Mouse (Mus musculus): ENCODE measurements around the gene Mcf2l.

The Mcf2l gene

GRCm38 (mm10) chr8:12873357-12874046 lies at the start of gene Mcf2l:
Gene Mcf2l, plus strand, starts transcription at chr8:12873806.
- peak; percentile 31 for DNase-seq

DNA sequence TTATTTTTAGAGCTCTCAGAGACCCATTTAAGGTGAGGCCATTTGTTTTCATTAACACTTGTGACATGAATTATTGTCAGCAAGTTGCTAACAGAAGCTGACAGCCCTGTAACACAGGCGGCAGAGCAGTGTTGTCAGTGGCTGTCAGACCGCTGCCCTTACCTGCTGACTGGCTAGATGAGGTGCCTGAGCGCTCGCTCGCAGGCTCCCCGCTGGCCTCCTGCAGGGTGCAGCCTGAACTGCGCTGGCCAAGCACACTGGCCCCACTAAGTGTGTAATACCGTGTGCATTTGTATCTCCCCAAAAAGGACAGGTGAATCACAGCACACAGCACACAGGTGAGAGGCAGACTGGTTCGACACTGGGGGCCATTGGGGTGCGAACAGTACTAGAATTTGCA lies 49.0 kb upstream of the Mcf2l start:
- no peak for DNase-seq

GRCm38 (mm10) chr8:12825236-12825635 lies 48.4 kb upstream of the Mcf2l start:
- no peak for DNase-seq

DNA sequence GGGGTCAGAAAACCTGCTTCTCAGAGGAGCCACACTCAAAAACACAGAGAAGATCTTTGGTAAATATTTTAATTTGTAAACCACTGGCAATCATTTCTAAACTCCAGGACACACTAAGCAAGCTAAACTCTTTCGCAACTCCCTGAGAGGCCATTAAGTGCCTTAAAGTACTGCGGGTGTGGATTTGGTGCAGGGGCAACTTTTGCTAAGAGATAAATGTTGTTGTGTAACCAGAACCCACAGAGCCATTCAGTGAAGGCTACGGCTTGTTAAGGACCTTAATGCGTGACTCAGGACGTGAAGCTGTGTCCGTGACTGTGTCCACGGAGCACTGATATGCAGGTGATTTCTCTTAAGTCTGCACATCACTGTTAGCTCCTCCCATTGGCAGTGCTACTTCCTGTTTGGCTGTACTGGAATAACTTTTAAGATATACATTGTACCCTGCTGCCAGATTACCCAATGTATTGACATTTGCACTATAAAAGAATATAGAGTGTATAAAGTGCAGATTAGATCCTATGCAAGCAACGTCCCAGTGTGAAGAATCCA lies 47.8 kb upstream of the Mcf2l start:
- no peak for DNase-seq

DNA sequence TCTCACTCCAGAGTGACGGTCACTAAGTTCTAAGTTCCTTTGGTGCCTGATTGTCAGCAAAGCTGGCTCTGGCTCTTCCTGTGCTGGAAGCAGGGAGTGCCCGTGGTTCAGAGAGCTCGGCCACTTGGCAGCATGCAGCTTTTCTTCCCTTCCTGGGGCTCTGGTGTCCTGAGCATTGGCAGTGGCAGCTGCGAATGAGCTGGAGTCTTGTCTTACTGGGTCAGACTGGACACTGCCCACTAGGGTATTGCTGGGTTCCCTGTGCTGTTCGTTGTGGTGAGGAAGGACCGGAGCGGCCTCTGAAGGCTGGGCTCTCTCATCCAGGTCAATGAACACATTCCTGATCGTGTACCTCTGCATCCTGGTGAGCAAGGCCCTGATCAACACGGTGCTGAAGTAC lies 46.5 kb upstream of the Mcf2l start:
- no peak for DNase-seq

DNA sequence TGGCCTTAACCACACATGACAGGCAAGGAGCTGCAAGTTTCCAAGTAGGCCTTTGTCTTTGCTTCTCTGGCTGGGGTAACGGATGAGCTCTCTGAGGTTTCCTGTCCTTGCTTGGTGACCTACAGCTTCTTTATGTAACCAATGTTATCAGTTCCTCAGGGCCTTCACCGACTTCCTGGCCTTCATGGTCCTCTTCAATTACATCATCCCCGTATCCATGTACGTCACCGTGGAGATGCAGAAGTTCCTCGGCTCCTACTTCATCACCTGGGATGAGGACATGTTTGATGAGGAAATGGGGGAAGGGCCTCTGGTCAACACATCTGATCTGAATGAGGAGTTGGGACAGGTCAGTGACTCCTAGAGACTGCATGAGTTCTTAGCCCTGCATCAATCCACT lies 45.3 kb upstream of the Mcf2l start:
- no peak for DNase-seq

- DNase-seq: no peak
Measured at GRCm38 (mm10) chr8:12829381-12829780, 44.2 kb upstream of the Mcf2l start.

DNA sequence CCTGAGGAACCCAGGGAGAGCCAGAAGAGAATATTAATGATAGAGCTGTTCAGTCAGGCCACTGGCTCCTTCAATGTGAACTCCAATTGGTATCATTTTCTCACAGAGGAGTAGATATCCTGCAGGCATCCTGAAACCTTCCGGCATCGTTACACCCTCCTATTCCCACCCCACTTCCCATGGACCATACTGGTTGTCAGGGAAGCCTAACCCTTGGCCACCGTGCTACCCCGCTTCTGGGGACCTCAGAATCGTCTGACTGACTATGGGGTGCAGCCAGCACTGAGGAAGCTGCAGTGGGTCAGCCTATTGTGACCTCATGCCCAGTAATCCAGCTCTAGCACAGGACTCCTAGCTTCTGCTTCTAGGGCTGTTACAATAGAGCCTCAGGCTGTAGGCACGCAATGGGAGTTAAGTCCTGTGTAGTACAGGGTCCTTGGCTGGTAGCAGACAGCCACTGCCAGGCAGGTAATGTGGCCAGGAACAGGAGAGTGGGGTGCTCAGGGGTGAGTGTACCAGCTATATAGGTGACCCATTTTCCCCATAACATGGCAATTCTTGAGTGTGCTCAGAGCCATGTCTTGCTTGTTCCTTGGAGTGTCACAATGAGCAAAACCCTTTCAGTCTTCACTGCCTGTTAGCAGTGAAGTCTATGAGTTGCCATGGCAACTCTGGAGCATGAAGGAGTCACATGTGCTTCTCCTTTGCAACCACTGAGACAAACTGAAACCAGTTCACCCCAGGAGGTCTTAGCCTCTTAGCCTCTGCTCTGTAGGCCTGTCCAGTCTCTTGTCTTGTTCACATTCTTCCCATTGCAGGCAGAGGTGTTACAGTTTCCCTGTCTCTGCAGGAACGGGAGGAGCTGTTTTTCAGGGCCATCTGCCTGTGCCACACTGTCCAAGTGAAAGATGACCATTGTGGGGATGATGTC lies 41.7 kb upstream of the Mcf2l start:
- no peak for DNase-seq

DNA sequence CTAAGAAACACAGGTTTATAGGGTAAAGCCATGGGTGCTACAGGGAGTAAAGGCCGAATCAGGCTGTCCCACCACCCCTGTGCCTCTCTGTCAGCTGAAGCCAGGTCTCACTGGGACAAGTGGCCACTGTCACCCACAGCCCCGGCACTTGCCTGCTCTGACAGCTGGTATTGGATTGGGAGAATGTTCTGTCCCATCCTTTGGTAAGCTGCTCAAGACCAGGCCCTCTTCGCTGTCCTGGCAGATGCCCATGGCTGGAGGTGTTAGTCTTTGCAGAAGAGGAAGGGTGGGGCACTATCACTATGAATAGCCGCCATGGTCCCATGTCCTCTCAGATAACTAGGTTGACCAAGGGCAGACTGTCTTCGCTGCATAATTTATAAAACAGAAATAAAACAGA lies 40.0 kb upstream of the Mcf2l start:
- DNase-seq: no peak

- DNase-seq: no peak
Measured at GRCm38 (mm10) chr8:12840834-12841233, 32.8 kb upstream of the Mcf2l start.

DNA sequence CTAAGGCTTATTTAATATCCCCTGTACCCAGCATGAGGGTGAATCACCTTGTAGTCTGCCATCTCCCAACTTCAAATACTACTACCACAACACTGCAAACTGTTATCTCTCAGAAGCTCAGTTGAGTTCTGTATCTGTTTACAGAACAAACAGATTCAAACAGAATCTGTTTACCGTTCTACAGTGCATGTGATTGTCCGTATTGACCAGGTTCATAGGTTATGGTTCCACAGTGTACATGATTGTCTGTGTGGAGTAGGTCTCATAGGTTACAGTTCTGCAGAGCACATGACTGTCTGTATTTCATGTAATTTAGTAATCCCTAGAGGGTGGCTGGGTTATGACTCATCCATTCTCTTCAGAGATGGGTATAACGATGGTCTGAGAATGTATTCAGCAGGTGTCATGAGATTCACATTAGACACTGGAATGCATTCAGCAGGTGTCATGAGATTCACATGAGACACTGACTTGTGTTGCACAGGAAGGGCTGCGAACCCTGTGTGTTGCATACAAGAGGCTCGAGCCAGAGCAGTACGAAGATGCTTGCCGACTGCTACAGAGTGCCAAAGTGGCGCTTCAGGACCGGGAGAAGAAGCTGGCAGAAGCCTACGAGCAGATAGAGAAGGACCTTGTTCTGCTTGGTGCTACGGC lies 31.1 kb upstream of the Mcf2l start:
- DNase-seq: no peak

DNA sequence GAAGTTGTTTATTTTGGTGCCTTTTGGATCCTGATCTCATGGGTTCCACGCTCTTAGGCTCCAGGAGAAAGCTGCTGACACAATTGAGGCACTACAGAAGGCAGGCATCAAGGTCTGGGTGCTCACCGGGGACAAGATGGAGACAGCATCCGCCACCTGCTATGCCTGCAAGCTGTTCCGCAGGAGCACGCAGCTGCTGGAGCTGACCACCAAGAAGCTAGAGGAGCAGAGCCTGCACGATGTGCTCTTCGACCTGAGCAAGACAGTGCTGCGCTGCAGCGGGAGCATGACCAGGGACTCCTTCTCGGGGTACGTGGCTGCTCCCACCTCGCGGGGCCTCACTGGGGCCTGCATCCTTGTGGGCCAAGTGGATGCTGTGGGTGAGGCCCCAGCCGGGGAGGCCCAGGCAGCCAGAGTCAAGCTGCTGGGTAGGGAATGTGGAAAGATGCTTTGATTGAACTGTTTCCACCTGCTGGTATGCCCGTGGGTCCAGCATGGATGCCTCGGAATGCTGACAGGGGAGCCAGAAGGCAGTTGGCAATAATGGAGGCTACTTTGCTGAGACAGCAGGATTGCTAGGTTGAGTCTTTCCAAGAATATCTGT lies 29.2 kb upstream of the Mcf2l start:
- no peak for DNase-seq

GRCm38 (mm10) chr8:12846447-12846846 lies 27.2 kb upstream of the Mcf2l start:
- no peak for DNase-seq

GRCm38 (mm10) chr8:12851241-12851640 lies 22.4 kb upstream of the Mcf2l start:
- DNase-seq: no peak

- DNase-seq: no peak
Measured at GRCm38 (mm10) chr8:12856038-12856437, 17.6 kb upstream of the Mcf2l start.

DNA sequence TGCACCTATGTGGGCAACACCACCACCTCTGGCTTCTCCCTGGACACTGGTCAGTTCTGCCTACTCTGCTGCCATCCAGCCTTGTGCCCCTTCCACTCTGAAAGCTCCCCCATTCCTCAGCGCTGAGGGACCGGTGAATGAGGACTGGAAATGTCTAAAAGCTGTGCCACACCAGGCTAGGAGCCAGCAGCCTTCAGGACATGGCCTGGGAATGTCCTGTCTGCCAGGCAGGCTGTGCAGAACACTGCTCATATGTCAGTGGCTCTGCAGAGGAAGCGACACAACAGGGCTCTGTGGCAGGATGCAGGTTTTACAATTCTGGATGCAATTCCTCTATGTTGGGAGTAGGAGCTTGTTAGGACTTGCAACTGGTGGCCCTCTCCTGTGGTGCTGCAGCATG lies 10.5 kb upstream of the Mcf2l start:
- DNase-seq: no peak

- no peak for DNase-seq
Measured at GRCm38 (mm10) chr8:12863608-12864007, 10.0 kb upstream of the Mcf2l start.

DNA sequence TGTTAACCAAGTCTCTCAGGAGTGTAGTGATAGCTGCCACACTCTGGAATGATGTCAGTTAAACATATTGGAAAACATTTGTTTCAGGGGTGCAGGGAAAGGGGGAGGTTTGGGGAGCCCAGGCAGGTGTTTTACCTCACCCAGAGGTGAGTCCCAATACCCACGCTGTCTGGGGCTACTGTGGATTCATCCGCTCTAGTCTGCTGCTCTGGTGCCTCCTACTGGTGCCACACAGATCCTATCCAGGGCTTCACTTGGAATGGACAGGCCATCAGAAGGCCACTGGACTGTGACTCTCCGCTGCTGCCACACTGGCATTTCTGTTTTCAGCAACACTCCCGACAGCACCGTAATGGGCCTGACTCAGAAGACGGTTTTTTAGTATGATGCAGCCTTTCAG lies 7.8 kb upstream of the Mcf2l start:
- DNase-seq: no peak

- no peak for DNase-seq
Measured at GRCm38 (mm10) chr8:12869661-12870060, 3.9 kb upstream of the Mcf2l start.

- no peak for DNase-seq
Measured at GRCm38 (mm10) chr8:12870656-12871055, 3.0 kb upstream of the Mcf2l start.

DNA sequence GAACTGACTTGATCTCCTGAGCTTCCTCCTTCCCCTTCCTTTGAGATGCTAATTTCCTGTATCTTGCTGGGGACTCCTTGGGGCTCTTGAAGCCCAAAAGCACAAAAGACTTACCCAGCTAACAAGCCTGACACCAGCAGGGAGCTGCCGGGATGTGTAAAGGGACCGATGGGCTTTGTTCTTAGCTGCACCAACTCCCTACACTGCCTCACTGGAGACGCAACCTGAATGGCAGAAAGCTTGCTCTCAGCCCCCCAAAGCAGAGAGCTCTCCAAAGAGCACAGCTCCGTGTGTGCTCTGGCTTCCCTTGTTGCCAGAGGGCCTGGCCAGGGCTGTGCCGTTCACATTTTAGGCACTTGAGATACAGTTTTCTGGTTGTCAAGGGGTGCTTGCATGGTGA lies 2.1 kb upstream of the Mcf2l start:
- no peak for DNase-seq

- no peak for DNase-seq
Measured at GRCm38 (mm10) chr8:12872983-12873356, 636 bp upstream of the Mcf2l start.

DNA sequence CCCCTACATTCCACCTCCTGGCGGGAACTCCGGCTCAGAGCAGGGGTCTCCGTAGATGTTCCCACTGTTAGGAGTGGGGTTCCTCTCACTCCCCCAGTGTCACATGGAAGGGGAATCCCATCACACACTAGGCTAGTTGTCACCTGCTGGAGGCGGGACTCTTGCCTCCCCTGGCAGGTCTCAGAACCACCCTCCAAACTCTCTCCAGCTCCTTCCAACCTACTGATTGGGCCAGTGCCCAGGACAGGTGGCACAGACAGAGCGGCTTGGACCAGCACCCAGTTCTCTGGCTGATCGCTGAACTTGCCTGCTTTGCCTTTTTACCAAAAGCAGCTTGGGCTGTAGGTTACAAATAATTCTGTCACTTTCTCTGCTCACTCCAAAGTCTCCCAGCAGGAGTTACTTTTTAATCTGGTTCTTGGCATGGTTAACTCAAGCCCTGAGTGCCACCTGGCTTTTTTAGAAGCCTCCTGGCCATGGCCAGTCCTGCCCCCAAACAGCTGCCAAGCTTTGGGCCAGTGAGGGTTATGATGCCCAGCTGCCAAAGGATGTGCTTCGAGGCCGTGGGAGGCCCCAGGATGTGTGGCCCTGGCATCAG lies 687 bp downstream of the Mcf2l start:
- DNase-seq: peak; percentile 25
